Comparison of ENCODE assay signal across 16 mouse cellular contexts in genomic region chr4:98638731-98639130, GRCm38 (mm10).
"Had no signal": no experiment of that assay in that cellular context is flagged by ENCODE, and none has a peak within 500 bp of the region (broad histone marks: within the 10 kb centered on the region; RNA-seq: fewer than 3 reads in every experiment).

No protein-coding gene starts in this region.

- H3K4me1 ChIP-seq: neural tube, embryonic 13.5 days; neural tube, embryonic 15.5 days; stomach, embryonic 15.5 days had no signal

- H3K27ac ChIP-seq: neural tube, embryonic 13.5 days; neural tube, embryonic 15.5 days; stomach, embryonic 15.5 days; stomach, postnatal 0 days had no signal

- H3K36me3 ChIP-seq: neural tube, embryonic 13.5 days; neural tube, embryonic 15.5 days; stomach, embryonic 15.5 days had no signal

- DNase-seq: retina, postnatal 1 day; right cerebral cortex, adult 18-20 months; right cerebral cortex, postnatal 14 days; right cerebral cortex, postnatal 25 days; right cerebral cortex, postnatal 4 days; spleen, adult 18-20 months; thymus, adult 18-20 months; thymus, adult 2 months; thymus, postnatal 14 days; thymus, postnatal 25 days; thymus, postnatal 36 days; thymus, postnatal 4 days had no signal

- H3K27me3 ChIP-seq: neural tube, embryonic 13.5 days; neural tube, embryonic 15.5 days; stomach, embryonic 15.5 days had no signal

- H3K9ac ChIP-seq: neural tube, embryonic 13.5 days; neural tube, embryonic 15.5 days; stomach, embryonic 15.5 days had no signal

- H3K4me3 ChIP-seq: neural tube, embryonic 13.5 days; neural tube, embryonic 15.5 days; stomach, embryonic 15.5 days had no signal

- H3K4me2 ChIP-seq: neural tube, embryonic 13.5 days; neural tube, embryonic 15.5 days; stomach, embryonic 15.5 days had no signal

- H3K9me3 ChIP-seq: neural tube, embryonic 13.5 days; neural tube, embryonic 15.5 days; stomach, embryonic 15.5 days had no signal
